Mouse (Mus musculus): ENCODE measurements around the gene Tctex1d4. TPM values are rescaled to one million over a fixed set of nuclear protein-coding genes. Genes with fewer than 3 reads are reported as not detected.
A peak's percentile ranks its signal among the peaks of the same experiment; 100 is the strongest.

Tctex1d4 gene
- total and polyA plus RNA-seq, 3 experiments: 4.2 TPM; not detected in 2

DNA sequence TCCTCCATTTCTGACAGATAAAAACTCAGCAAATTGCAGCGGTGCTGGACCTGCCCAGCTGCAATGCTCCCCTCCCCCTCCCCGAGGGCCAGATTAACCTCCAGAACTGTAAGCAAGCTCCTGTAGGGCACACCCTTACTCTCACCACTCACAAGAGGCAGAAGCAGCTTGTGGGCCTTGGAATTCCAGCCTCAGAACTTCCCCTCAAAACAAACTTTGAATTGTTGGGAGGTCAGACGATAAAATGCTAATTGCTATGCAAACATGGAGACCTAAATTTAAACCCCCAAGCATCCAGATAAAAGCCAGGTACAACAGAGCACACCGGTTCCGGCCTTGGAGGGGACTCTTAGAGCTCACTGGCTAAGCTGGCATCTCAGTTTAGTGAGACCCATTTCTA, 26.1 kb downstream of the Tctex1d4 start:
- 59% methylated on average over 5 of the region's 5 CpGs for WGBS
- TF ChIP-seq CTCF (IDR thresholded peaks at IDR 0.05): no peak
- TF ChIP-seq POLR2A (IDR thresholded peaks at IDR 0.05; ENCODE audit: insufficient read depth, low read depth, low read length): no peak
- TF ChIP-seq EP300 (IDR thresholded peaks at IDR 0.05; ENCODE audit: insufficient read depth, low read depth, low read length): no peak
- Histone ChIP-seq H3K79me2 (replicated peaks; ENCODE audit: control insufficient read depth, insufficient read depth, low read length) (no peaks in the 10 kb centered on the region), H3K4me1 (ENCODE audit: control insufficient read depth, insufficient read depth, low read length) (peaks cover 3% of the 10 kb centered on the region; the same call in 1 of the 2 replicates), H3K4me3 (no peak overlapping the region), H3K9ac (ENCODE audit: low read depth, low read length) (no peak overlapping the region), H3K27ac (no peak overlapping the region), H3K36me3 (ENCODE audit: control insufficient read depth, insufficient read depth, low read length) (peaks cover 7% of the 10 kb centered on the region), H3K27me3 (ENCODE audit: control insufficient read depth, insufficient read depth, low read length) (no peaks in the 10 kb centered on the region)
- no peak for DNase-seq
- intact Hi-C loops (cut with DNase I): no loop called here

- Histone ChIP-seq H3K4me1 (ENCODE audit: control insufficient read depth, insufficient read depth, low read length) (peaks cover 3% of the 10 kb centered on the region; the same call in 1 of the 2 replicates), H3K36me3 (ENCODE audit: control insufficient read depth, insufficient read depth, low read length) (peaks cover 7% of the 10 kb centered on the region), H3K79me2 (replicated peaks; ENCODE audit: control insufficient read depth, insufficient read depth, low read length) (no peaks in the 10 kb centered on the region), H3K27me3 (ENCODE audit: control insufficient read depth, insufficient read depth, low read length) (no peaks in the 10 kb centered on the region), H3K27ac (peak overlapping the region; percentile 78), H3K4me3 (peak overlapping the region; percentile 66), H3K9ac (ENCODE audit: low read depth, low read length) (peak overlapping the region; percentile 94)
- TF ChIP-seq CTCF (IDR thresholded peaks at IDR 0.05) (no peak), EP300 (IDR thresholded peaks at IDR 0.05; ENCODE audit: insufficient read depth, low read depth, low read length) (no peak), POLR2A (IDR thresholded peaks at IDR 0.05; ENCODE audit: insufficient read depth, low read depth, low read length) (no peak)
- WGBS: 3% methylated on average over 44 of the region's 44 CpGs
- no peak for DNase-seq
- intact Hi-C loops (cut with DNase I): loop anchor here (2.0 kb wide), 2 partner anchors 18 to 34 kb away; no protein-coding TSS in a partner anchor
These were observed 28.6 kb downstream of the Tctex1d4 start for GRCm38 (mm10) chr4:117155020-117155791.

DNA sequence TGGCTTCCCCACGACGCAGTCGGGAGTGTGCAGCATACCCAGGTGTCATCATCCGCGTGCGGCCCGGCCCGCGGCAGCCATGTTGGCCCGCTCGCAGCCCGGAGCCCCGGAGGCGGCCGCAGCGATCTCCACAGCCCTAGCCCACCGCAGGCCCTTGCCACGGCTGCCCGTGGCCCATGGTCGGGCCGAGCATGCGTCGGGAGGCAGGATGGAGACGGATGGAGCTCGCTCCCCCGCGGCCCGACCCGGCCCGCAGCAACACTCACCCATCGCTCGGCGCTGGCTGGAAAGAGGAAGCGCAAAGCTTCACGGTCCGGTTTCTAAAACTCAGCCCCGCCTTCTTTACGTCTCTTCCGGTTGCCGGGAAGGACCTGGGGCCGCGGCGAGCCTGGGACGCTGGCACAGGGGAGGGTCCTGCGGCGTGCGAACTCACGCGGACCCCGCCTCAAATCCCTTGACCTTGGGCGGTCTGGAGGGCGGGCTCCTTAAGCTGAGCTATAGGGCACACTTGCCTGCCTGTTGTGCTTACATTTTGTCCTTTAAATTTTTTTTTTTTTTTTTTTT, 29.3 kb downstream of the Tctex1d4 start, which contains the start of gene Rps8:
Gene Rps8 (minus strand): TSS at position 452 of the 564 bp plus-strand sequence.
- Histone ChIP-seq H3K9ac (ENCODE audit: low read depth, low read length) (peak within 1 kb of the TSS; percentile 94), H3K4me1 (ENCODE audit: control insufficient read depth, insufficient read depth, low read length) (peaks cover 3% of the 10 kb centered on the region; the same call in 1 of the 2 replicates), H3K27ac (peak within 1 kb of the TSS; percentile 78), H3K4me3 (peak within 1 kb of the TSS; percentile 66), H3K27me3 (ENCODE audit: control insufficient read depth, insufficient read depth, low read length) (no peaks in the 10 kb centered on the region), H3K79me2 (replicated peaks; ENCODE audit: control insufficient read depth, insufficient read depth, low read length) (no peaks in the 10 kb centered on the region), H3K36me3 (ENCODE audit: control insufficient read depth, insufficient read depth, low read length) (peaks cover 7% of the 10 kb centered on the region)
- TF ChIP-seq POLR2A (IDR thresholded peaks at IDR 0.05; ENCODE audit: insufficient read depth, low read depth, low read length) (peak; percentile 96), EP300 (IDR thresholded peaks at IDR 0.05; ENCODE audit: insufficient read depth, low read depth, low read length) (peak; percentile 32; the same call in 1 of the 2 replicates), CTCF (IDR thresholded peaks at IDR 0.05) (no peak)
- peak; percentile 90 to 92 for DNase-seq
- WGBS: under 1% methylated on average over 52 of the region's 52 CpGs
- intact Hi-C loops (cut with DNase I): loop anchor here (2.0 kb wide), 3 partner anchors 19 to 35 kb away; partner anchors contain the start of gene Kif2c

DNA sequence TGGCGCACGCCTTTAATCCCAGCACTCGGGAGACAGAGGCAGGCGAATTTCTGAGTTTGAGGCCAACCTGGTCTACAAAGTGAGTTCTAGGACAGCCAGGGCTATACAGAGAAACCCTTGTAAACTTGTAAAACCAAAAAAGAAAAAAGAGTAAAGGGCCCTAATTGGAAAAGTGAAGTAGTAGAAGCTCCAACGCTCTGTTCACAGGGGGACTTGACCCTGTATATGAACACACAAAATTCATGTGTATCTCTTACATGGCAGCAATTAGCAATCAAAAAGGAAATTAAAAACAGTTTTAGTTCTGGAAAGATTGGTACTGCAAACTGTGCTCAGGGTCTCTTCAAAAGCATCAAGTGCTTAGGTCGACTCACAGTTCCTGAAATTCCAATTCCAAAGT, 29.8 kb downstream of the Tctex1d4 start:
- intact Hi-C loops (cut with DNase I): loop anchor here (2.0 kb wide), 1 partner anchor 26 kb away; the partner anchor contains the start of gene Kif2c
- H3K36me3 ChIP-seq (ENCODE audit: control insufficient read depth, insufficient read depth, low read length): peaks cover 7% of the 10 kb centered on the region
- DNase-seq: no peak
- no peaks in the 10 kb centered on the region for H3K27me3 ChIP-seq (ENCODE audit: control insufficient read depth, insufficient read depth, low read length)
- no peak overlapping the region for H3K9ac ChIP-seq (ENCODE audit: low read depth, low read length)
- 25% methylated on average over 6 of the region's 6 CpGs for WGBS
- H3K27ac ChIP-seq: peak overlapping the region; percentile 78
- TF ChIP-seq EP300 (IDR thresholded peaks at IDR 0.05; ENCODE audit: insufficient read depth, low read depth, low read length): no peak
- no peak for TF ChIP-seq CTCF (IDR thresholded peaks at IDR 0.05)
- no peak for TF ChIP-seq POLR2A (IDR thresholded peaks at IDR 0.05; ENCODE audit: insufficient read depth, low read depth, low read length)
- H3K79me2 ChIP-seq (replicated peaks; ENCODE audit: control insufficient read depth, insufficient read depth, low read length): no peaks in the 10 kb centered on the region
- H3K4me3 ChIP-seq: peak overlapping the region; percentile 66
- peaks cover 3% of the 10 kb centered on the region; the same call in 1 of the 2 replicates for H3K4me1 ChIP-seq (ENCODE audit: control insufficient read depth, insufficient read depth, low read length)

DNA sequence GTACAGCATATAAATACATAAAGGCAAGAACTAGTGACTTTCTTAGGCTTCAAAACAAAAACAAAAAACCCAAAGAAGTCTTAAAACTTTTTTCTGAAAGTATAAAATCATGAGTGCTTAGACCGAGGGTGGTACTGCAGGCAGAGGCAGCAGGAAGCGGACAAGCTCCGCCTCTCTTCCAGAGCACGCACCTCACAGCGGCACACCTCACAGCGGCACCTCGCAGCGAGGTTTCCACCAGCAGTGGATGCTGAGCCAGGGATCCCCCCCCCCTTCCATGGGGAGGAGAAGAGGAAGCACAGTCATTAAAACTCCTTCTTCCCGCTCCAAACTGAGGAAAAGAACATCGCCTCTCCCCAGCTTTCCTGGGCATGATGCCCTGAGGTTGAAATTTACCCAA, 33.1 kb downstream of the Tctex1d4 start:
- TF ChIP-seq POLR2A (IDR thresholded peaks at IDR 0.05; ENCODE audit: insufficient read depth, low read depth, low read length): no peak
- TF ChIP-seq CTCF (IDR thresholded peaks at IDR 0.05): no peak
- no peak for TF ChIP-seq EP300 (IDR thresholded peaks at IDR 0.05; ENCODE audit: insufficient read depth, low read depth, low read length)
- H3K36me3 ChIP-seq (ENCODE audit: control insufficient read depth, insufficient read depth, low read length): no peaks in the 10 kb centered on the region
- intact Hi-C loops (cut with DNase I): no loop called here

More for the DNA sequence above, 33.1 kb downstream of the Tctex1d4 start:
- Histone ChIP-seq H3K27me3 (ENCODE audit: control insufficient read depth, insufficient read depth, low read length) (no peaks in the 10 kb centered on the region), H3K4me1 (ENCODE audit: control insufficient read depth, insufficient read depth, low read length) (peaks cover 3% of the 10 kb centered on the region; the same call in 1 of the 2 replicates), H3K27ac (no peak overlapping the region), H3K79me2 (replicated peaks; ENCODE audit: control insufficient read depth, insufficient read depth, low read length) (no peaks in the 10 kb centered on the region), H3K4me3 (no peak overlapping the region), H3K9ac (ENCODE audit: low read depth, low read length) (no peak overlapping the region)
- DNase-seq: no peak
- 82% methylated on average over 10 of the region's 10 CpGs for WGBS

Measured in heart, adult 2 months (tissue).